Mouse (Mus musculus) embryonic stem cell, embryonic (primary cell): ENCODE results near the gene Prdx1.
"Not testable (repeated sequence)": the region's sequence is repeated elsewhere in the genome, so short reads cannot be mapped to it uniquely, and the experiment has no call there.

Source experiments
- CTCF ChIA-PET, 4 experiments: fragments of 300-600 bp in 2 of 4; fragments of 350-600 bp in 2 of 4; sonication (Branson Sonifier 250); formaldehyde crosslinking; loops; one replicate each; lab custom pipeline; 2022; ENCODE audit warnings: inconsistent platforms in 2 of 4; lab: Charles Lee
- POLR2A ChIA-PET, 4 experiments: fragments of 300-600 bp in 2 of 4; fragments of 350-600 bp in 2 of 4; sonication (Branson Sonifier 250); formaldehyde crosslinking; loops; one replicate each; lab custom pipeline; 2022; ENCODE audit warnings: antibody characterized with exemption in 4 of 4, inconsistent platforms in 1 of 4; lab: Charles Lee

Prdx1 gene

GRCm38 (mm10) chr4:116660829-116661228, 24.5 kb upstream of the Prdx1 start:
- ChIA-PET POLR2A (interaction anchor here (0.6 to 28.6 kb wide), 18 partner anchors 9 to 495 kb away, joined by 3 to 786 read pairs (median 5); partner anchors contain the start of genes Prdx1 (in 4 of the 4), Akr1a1 (in 3 of the 4), Gpbp1l1 (in 2 of the 4) and Nasp (in 1 of the 4)), CTCF (interaction anchor here in 3 of 4 experiments (0.5 to 1.5 kb wide), 5 partner anchors 9 to 32 kb away, joined by 3 read pairs; partner anchors contain the start of gene Akr1a1 (in 1 of the 3))

- ChIA-PET CTCF (interaction anchor here (0.6 to 1.8 kb wide), 23 partner anchors 9 to 1973 kb away, joined by 3 to 12 read pairs (median 4); partner anchors contain the start of genes Akr1a1 (in 2 of the 4), Nasp (in 1 of the 4) and Prdx1 (in 1 of the 4)), POLR2A (interaction anchor here (0.6 to 28.6 kb wide), 25 partner anchors 11 to 881 kb away, joined by 3 to 786 read pairs (median 3); partner anchors contain the start of genes Prdx1 (in 3 of the 4), Akr1a1 (in 2 of the 4), Tesk2 (in 2 of the 4) and Gpbp1l1 (in 1 of the 4))
Measured at GRCm38 (mm10) chr4:116661998-116662397, 23.3 kb upstream of the Prdx1 start.

DNA sequence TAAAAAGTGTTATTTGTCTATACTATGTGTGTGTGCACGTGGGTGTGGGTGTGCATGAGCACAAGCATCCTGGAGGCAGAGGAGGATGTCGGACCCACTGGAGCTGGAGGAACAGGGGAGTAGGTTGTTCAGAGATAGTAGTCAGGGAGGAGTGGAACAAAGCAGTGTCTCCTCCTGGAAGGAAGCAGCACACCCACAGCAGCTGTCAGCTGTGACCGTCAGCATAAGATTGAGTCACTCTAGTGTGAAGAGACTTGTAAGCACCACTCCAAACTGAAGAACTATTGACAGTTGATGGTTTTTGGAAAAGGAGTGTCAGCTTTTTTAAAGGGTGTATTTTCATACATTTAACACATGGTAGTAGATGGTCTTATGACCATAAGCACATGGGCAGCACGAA, 18.7 kb upstream of the Prdx1 start:
- ChIA-PET CTCF (interaction anchor here in 2 of 4 experiments (0.6 to 1.1 kb wide), 2 partner anchors 19 to 88 kb away, joined by 3 to 4 read pairs; partner anchors contain the start of gene Prdx1 (in 1 of the 2)), POLR2A (interaction anchor here in 3 of 4 experiments (0.6 to 18.6 kb wide), 5 partner anchors 10 to 508 kb away, joined by 3 to 320 read pairs (median 5); partner anchors contain the start of gene Prdx1 (in 1 of the 3))

- ChIA-PET CTCF (interaction anchor here in 1 of 4 experiments (1.3 kb wide), 1 partner anchor 16 kb away, joined by 5 read pairs; the partner anchor contains the start of gene Akr1a1), POLR2A (interaction anchor here in 2 of 4 experiments (1.2 to 1.7 kb wide), 3 partner anchors 17 to 40 kb away, joined by 4 to 6 read pairs (median 6); partner anchors contain the start of genes Prdx1 (in 2 of the 2) and Nasp (in 1 of the 2))
Measured at GRCm38 (mm10) chr4:116668145-116668544, 17.2 kb upstream of the Prdx1 start.

- ChIA-PET POLR2A (interaction anchor here in 1 of 4 experiments (1.7 kb wide), 1 partner anchor 16 kb away, joined by 6 read pairs; the partner anchor contains the start of gene Prdx1), CTCF (no interaction called here)
Measured at GRCm38 (mm10) chr4:116669291-116669690, 16.1 kb upstream of the Prdx1 start.

DNA sequence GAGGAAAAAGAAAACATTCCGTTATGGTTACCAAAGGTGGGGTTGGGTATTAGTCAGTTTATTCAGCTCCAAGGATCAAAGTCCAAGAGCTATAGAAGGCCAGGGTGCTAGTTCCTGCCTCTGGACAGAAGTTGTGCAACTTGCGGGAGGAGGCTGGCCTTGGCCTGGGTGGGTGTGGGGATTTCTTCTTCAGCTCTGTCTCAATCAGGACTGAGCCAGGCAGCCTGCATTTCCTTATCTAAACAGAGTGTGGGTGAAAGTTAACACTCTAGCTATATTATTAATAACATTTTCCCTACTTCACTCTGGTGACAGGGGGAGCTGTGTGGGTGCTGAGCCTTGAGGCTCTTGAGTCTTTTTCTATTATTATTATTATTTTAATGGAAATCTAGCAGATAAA, 12.6 kb upstream of the Prdx1 start:
- POLR2A ChIA-PET = interaction anchor here (0.7 to 6.2 kb wide), 8 partner anchors 11 to 28 kb away, joined by 3 to 73 read pairs (median 6); partner anchors contain the start of genes Prdx1 (in 4 of the 4) and Akr1a1 (in 1 of the 4)
- CTCF ChIA-PET = interaction anchor here in 1 of 4 experiments (0.8 kb wide), 2 partner anchors 11 to 28 kb away, joined by 4 to 5 read pairs; no protein-coding TSS in a partner anchor

GRCm38 (mm10) chr4:116674761-116675160, 10.6 kb upstream of the Prdx1 start:
- POLR2A ChIA-PET = interaction anchor here in 2 of 4 experiments (0.5 to 6.2 kb wide), 9 partner anchors 9 to 49 kb away, joined by 3 to 73 read pairs (median 5); partner anchors contain the start of gene Prdx1 (in 2 of the 2)

GRCm38 (mm10) chr4:116676027-116676426, 9.3 kb upstream of the Prdx1 start:
- POLR2A ChIA-PET = interaction anchor here in 3 of 4 experiments (0.7 to 2.4 kb wide), 6 partner anchors 9 to 588 kb away, joined by 3 to 26 read pairs (median 4); partner anchors contain the start of genes Prdx1 (in 3 of the 3) and Nasp (in 1 of the 3)

More at GRCm38 (mm10) chr4:116674761-116675160, 10.6 kb upstream of the Prdx1 start:
- CTCF ChIA-PET = not testable (repeated sequence)

GRCm38 (mm10) chr4:116677808-116678207, 7.5 kb upstream of the Prdx1 start:
- POLR2A ChIA-PET = interaction anchor here in 3 of 4 experiments (0.6 to 2.4 kb wide), 7 partner anchors 9 to 43 kb away, joined by 3 to 26 read pairs (median 5); partner anchors contain the start of genes Prdx1 (in 2 of the 3), Akr1a1 (in 1 of the 3), Ccdc163 (in 1 of the 3) and Mmachc (in 1 of the 3)

More at GRCm38 (mm10) chr4:116676027-116676426, 9.3 kb upstream of the Prdx1 start:
- CTCF ChIA-PET = interaction anchor here in 1 of 4 experiments (1.0 kb wide), 1 partner anchor 15 kb away, joined by 3 read pairs; no protein-coding TSS in a partner anchor

DNA sequence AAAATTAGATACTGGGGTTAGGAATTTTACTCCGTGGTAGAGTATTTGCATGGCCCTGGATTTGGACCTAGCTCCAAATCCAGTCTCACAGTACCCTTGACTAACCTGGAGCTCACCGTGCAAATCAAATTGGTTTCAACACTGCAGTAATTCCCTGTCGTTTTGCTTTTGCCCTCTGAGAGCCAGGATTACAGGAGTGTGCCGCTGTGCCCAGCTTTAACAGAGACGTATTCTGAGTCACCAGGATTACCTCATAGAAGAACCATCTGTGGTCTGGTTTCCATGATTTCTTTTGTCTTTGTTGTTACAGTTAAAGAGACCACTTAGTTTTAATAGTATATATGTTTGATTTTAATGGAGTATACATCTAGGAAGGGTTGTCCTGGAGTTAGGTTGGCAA, 6.2 kb upstream of the Prdx1 start:
- CTCF ChIA-PET = no interaction called here
- POLR2A ChIA-PET = interaction anchor here (0.5 to 2.1 kb wide), 15 partner anchors 9 to 121 kb away, joined by 3 to 9 read pairs (median 4); partner anchors contain the start of genes Ccdc163 (in 2 of the 4), Mmachc (in 2 of the 4) and Akr1a1 (in 1 of the 4)

More at GRCm38 (mm10) chr4:116677808-116678207, 7.5 kb upstream of the Prdx1 start:
- CTCF ChIA-PET = no interaction called here

DNA sequence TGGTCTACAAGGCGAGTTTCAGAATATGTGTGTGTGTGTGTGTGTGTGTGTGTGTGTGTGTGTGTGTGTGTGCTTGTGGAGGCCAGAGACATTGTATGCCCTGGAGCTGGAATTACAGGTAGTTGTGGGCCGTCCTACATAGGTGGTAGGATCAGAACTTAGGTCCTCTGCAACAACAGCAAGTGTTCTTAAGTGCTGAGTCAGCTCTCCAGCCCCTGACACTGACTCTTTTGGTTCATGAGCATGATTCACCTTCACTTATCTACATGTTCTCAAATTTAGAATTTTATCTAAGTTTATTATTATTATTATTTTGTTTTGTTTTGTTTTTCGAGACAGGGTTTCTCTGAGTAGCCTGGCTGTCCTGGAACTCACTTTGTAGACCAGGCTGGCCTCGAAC, 4.8 kb upstream of the Prdx1 start:
- ChIA-PET POLR2A (interaction anchor here in 2 of 4 experiments (0.6 to 2.1 kb wide), 8 partner anchors 11 to 416 kb away, joined by 3 to 6 read pairs (median 3); partner anchors contain the start of gene Akr1a1 (in 1 of the 2)), CTCF (interaction anchor here in 2 of 4 experiments (0.6 to 0.7 kb wide), 2 partner anchors 23 to 152 kb away, joined by 3 to 6 read pairs; no protein-coding TSS in a partner anchor)

DNA sequence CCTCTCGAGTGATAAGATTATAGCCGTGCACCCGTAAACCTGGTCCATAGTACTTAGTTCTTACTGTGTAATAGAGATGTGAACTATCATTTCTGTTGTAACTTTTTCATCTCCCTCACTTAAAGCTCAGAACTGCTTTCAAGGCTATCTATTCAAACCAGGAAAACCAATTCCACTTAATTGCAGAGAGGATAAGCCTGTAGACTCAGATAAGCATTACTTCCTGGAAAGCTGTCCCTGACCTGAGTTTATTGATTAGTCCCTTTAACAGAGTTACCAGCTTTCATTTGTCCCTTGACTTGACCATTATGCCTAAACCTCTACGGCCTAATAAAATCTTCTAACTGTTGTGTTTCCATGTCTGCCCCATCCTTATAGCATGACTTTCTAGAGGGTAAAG, 1.4 kb upstream of the Prdx1 start:
- POLR2A ChIA-PET = interaction anchor here (0.6 to 8.3 kb wide), 51 partner anchors 10 to 463 kb away, joined by 3 to 370 read pairs (median 13); partner anchors contain the start of genes Akr1a1 (in 3 of the 4), Ccdc163 (in 3 of the 4), Mmachc (in 3 of the 4) and Gpbp1l1 (in 2 of the 4)
- CTCF ChIA-PET = interaction anchor here in 1 of 4 experiments (0.6 to 2.8 kb wide), 3 partner anchors 12 to 135 kb away, joined by 3 to 12 read pairs (median 3); partner anchors contain the start of genes Ccdc163 and Mmachc

GRCm38 (mm10) chr4:116684665-116685064, 679 bp upstream of the Prdx1 start:
- CTCF ChIA-PET = interaction anchor here in 3 of 4 experiments (0.6 to 2.8 kb wide), 5 partner anchors 12 to 915 kb away, joined by 3 to 12 read pairs (median 5); partner anchors contain the start of genes Ccdc163 (in 1 of the 3) and Mmachc (in 1 of the 3)

DNA sequence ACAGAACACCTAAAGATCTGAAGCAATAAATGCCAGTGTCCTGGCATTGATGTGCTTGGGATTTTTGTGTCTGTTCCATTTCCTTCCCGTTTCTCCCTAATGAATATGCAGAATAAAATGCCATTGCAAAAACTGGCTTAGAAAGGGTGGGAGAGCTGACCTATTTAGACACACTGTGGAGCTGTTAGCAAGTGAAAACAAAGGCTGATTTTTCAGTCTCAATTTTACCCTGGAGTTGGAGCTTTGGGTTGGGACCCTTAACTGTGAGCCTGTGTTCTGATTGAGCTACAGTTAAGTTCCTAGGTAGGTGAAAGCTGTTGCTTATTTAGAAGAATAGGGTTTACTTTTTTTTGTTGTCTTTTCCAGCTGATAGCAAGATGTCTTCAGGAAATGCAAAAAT, 1.7 kb downstream of the Prdx1 start:
- ChIA-PET POLR2A (interaction anchor here (0.5 to 8.3 kb wide), 69 partner anchors 7 to 612 kb away, joined by 3 to 370 read pairs (median 7); partner anchors contain the start of genes Ccdc163 (in 3 of the 4), Mmachc (in 3 of the 4), Nasp (in 3 of the 4) and Tesk2 (in 3 of the 4)), CTCF (interaction anchor here in 2 of 4 experiments (0.6 to 1.6 kb wide), 3 partner anchors 17 to 639 kb away, joined by 3 to 4 read pairs (median 4); no protein-coding TSS in a partner anchor)

More at GRCm38 (mm10) chr4:116684665-116685064, 679 bp upstream of the Prdx1 start:
- POLR2A ChIA-PET = interaction anchor here (0.6 to 8.3 kb wide), 93 partner anchors 8 to 1152 kb away, joined by 3 to 370 read pairs (median 6); partner anchors contain the start of genes Akr1a1 (in 3 of the 4), Ccdc163 (in 3 of the 4), Gpbp1l1 (in 3 of the 4) and Mmachc (in 3 of the 4)

DNA sequence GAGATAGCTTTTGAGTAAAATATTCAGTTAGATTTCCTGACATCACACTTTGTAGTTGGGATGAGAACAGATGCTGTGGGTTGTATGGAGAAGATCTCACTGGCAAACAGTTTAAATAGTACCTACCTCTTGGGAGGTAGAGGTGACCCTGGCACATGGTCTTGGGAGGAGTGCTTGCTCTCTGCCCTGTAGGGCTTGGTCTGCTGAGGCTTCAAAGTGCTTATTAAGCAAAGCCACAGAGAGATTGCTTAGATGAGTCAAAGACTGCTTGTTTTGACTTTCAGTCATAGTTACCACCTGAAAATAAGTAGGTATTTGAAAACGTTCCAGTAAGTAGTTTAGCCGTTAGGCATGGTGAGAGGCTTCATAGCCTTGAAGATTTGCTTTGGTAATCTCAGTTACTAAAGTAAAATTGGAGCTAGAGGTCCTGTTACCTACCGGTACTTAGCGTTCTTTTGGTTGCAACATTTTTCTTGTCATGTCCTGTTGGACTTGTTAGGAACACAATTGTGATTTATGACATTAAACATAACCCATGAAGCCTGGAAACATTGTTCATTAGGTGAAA, 4.0 kb downstream of the Prdx1 start:
- CTCF ChIA-PET = no interaction called here
- POLR2A ChIA-PET = interaction anchor here (0.6 to 8.3 kb wide), 21 partner anchors 7 to 493 kb away, joined by 3 to 370 read pairs (median 9); partner anchors contain the start of genes Ccdc163 (in 2 of the 4), Mmachc (in 2 of the 4), Akr1a1 (in 1 of the 4) and Kif2c (in 1 of the 4)

- ChIA-PET CTCF (interaction anchor here in 1 of 4 experiments (0.8 to 1.4 kb wide), 2 partner anchors 36 to 47 kb away, joined by 3 read pairs; no protein-coding TSS in a partner anchor), POLR2A (interaction anchor here (0.6 to 10.0 kb wide), 22 partner anchors 6 to 294 kb away, joined by 3 to 98 read pairs (median 5); partner anchors contain the start of genes Ccdc163 (in 3 of the 4), Mmachc (in 3 of the 4), Akr1a1 (in 1 of the 4) and Prdx1 (in 1 of the 4))
Measured at GRCm38 (mm10) chr4:116692146-116692545, 6.8 kb downstream of the Prdx1 start.
